Mouse (Mus musculus) hindbrain, embryonic 16.5 days (tissue): ENCODE data around the gene Pxdn. TPM values are rescaled to one million over a fixed set of nuclear protein-coding genes. Genes with fewer than 3 reads are reported as not detected.

Experiments used
- ATAC-seq: fragments of 200-750 bp; cut with Nextera tagmentation; 2 replicates; pipeline ENCODE4 v1.8.0; 2017; ENCODE audit warnings: moderate TSS enrichment, moderate library complexity
- H3K27ac ChIP-seq: fragments of 300-500 bp; sonication (generic); 2 replicates; pipeline ENCODE4 v1.5.1; 2014; ENCODE audit warnings: low read depth, mild to moderate bottlenecking, control low read depth, low read length, moderate library complexity
- H3K27me3 ChIP-seq: fragments of 300-500 bp; sonication (generic); replicated peaks from 2 replicates; pipeline ENCODE4 v1.6.1; 2014; ENCODE audit warnings: low read length; ENCODE audit not compliant: control insufficient read depth, insufficient read depth
- H3K36me3 ChIP-seq: fragments of 300-500 bp; sonication (generic); 2 replicates; pipeline ENCODE4 v1.6.1; 2014; ENCODE audit warnings: mild to moderate bottlenecking, low read length, moderate library complexity, mixed read lengths; ENCODE audit not compliant: control insufficient read depth, insufficient read depth
- H3K4me1 ChIP-seq: fragments of 300-500 bp; sonication (generic); 2 replicates; pipeline ENCODE4 v1.6.1; 2014; ENCODE audit warnings: low read depth, low read length; ENCODE audit not compliant: control insufficient read depth, insufficient read depth
- H3K4me2 ChIP-seq: fragments of 300-500 bp; sonication (generic); 2 replicates; pipeline ENCODE4 v1.6.1; 2014; ENCODE audit warnings: mild to moderate bottlenecking, low read length, control low read depth, moderate library complexity
- H3K4me3 ChIP-seq: fragments of 300-500 bp; sonication (generic); 2 replicates; pipeline ENCODE4 v1.5.1; 2014; ENCODE audit warnings: mild to moderate bottlenecking, low read length, control low read depth, moderate library complexity
- H3K9ac ChIP-seq: fragments of 300-500 bp; sonication (generic); 2 replicates; pipeline ENCODE4 v1.6.1; 2014; ENCODE audit warnings: low read depth, mild to moderate bottlenecking, control low read depth, low read length, moderate library complexity
- H3K9me3 ChIP-seq: fragments of 300-500 bp; sonication (generic); 2 replicates; pipeline ENCODE4 v1.6.1; 2014; ENCODE audit warnings: mild to moderate bottlenecking, low read length, moderate library complexity; ENCODE audit not compliant: control insufficient read depth
- WGBS: fragments of 180-500 bp; shearing (Covaris S2); extraction: QIAGEN DNeasy Blood & Tissue Kit; methylation state at CpG from one replicate; pipeline ENCODE4 v1.1.7; 2014; 5-methylcytosine and 5-hydroxymethylcytosine counted together
- polyA plus RNA-seq: library from polyadenylated mRNA; unstranded; fragments of >200 nt; fragmentation: Nextera tagmentation; extraction: Ambion mirVana; gene quantifications from 2 replicates; pipeline ENCODE4 v1.2.1, GENCODE M21; 2015

The Pxdn gene
- polyA plus RNA-seq, 1 experiment from 2014 or later: 35.4 TPM

- 30% methylated on average over 4 of the region's 4 CpGs for WGBS
Observed at GRCm38 (mm10) chr12:30040150-30040549, 102.7 kb downstream of the Pxdn start.

GRCm38 (mm10) chr12:30048848-30049247 is 111.4 kb downstream of the Pxdn start:
- Histone ChIP-seq H3K27ac (no peak overlapping the region), H3K9ac (no peak overlapping the region), H3K27me3 (no peaks in the 10 kb centered on the region), H3K9me3 (no peaks in the 10 kb centered on the region), H3K36me3 (no peaks in the 10 kb centered on the region), H3K4me2 (no peak overlapping the region), H3K4me3 (no peak overlapping the region), H3K4me1 (no peaks in the 10 kb centered on the region; the same call in 1 of the 2 replicates)
- ATAC-seq: no peak
- WGBS: 83% methylated on average over 6 of the region's 6 CpGs

More at GRCm38 (mm10) chr12:30040150-30040549, 102.7 kb downstream of the Pxdn start:
- Histone ChIP-seq H3K4me1 (peaks cover 8% of the 10 kb centered on the region), H3K36me3 (no peaks in the 10 kb centered on the region), H3K4me3 (no peak overlapping the region), H3K4me2 (no peak overlapping the region), H3K9me3 (no peaks in the 10 kb centered on the region), H3K9ac (no peak overlapping the region), H3K27me3 (no peaks in the 10 kb centered on the region; the same call in 1 of the 2 replicates), H3K27ac (no peak overlapping the region)
- ATAC-seq: no peak

- 87% methylated on average over 9 of the region's 9 CpGs for WGBS
- Histone ChIP-seq H3K27ac (no peak overlapping the region), H3K4me3 (no peak overlapping the region), H3K9me3 (no peaks in the 10 kb centered on the region), H3K4me1 (no peaks in the 10 kb centered on the region; the same call in 1 of the 2 replicates), H3K36me3 (no peaks in the 10 kb centered on the region), H3K27me3 (no peaks in the 10 kb centered on the region), H3K4me2 (no peak overlapping the region), H3K9ac (no peak overlapping the region)
- ATAC-seq: peak; percentile 37; the same call in 1 of the 2 replicates
Observed at GRCm38 (mm10) chr12:30049818-30050217, 112.4 kb downstream of the Pxdn start.

- Histone ChIP-seq H3K4me1 (no peaks in the 10 kb centered on the region; the same call in 1 of the 2 replicates), H3K9ac (no peak overlapping the region), H3K4me2 (no peak overlapping the region), H3K36me3 (no peaks in the 10 kb centered on the region), H3K27me3 (no peaks in the 10 kb centered on the region), H3K4me3 (no peak overlapping the region), H3K9me3 (no peaks in the 10 kb centered on the region), H3K27ac (no peak overlapping the region)
- WGBS: 20% methylated on average over 4 of the region's 4 CpGs
- ATAC-seq: peak; percentile 72; the same call in 1 of the 2 replicates
Observed at GRCm38 (mm10) chr12:30050235-30050634, 112.8 kb downstream of the Pxdn start.

- H3K36me3 ChIP-seq: no peaks in the 10 kb centered on the region
- H3K27me3 ChIP-seq: no peaks in the 10 kb centered on the region
- no peak for ATAC-seq
- no peak overlapping the region for H3K4me3 ChIP-seq
- no peak overlapping the region for H3K9ac ChIP-seq
- no peak overlapping the region for H3K27ac ChIP-seq
- WGBS: 91% methylated on average over 11 of the region's 11 CpGs
- no peaks in the 10 kb centered on the region for H3K9me3 ChIP-seq
- no peak overlapping the region for H3K4me2 ChIP-seq
- no peaks in the 10 kb centered on the region for H3K4me1 ChIP-seq
Observed at GRCm38 (mm10) chr12:30054761-30055540, 117.5 kb downstream of the Pxdn start.

- no peak for ATAC-seq
- 74% methylated on average over 6 of the region's 6 CpGs for WGBS
- Histone ChIP-seq H3K27ac (no peak overlapping the region), H3K4me1 (no peaks in the 10 kb centered on the region), H3K4me2 (no peak overlapping the region), H3K9me3 (no peaks in the 10 kb centered on the region), H3K4me3 (no peak overlapping the region), H3K27me3 (no peaks in the 10 kb centered on the region), H3K9ac (no peak overlapping the region), H3K36me3 (no peaks in the 10 kb centered on the region)
Observed at GRCm38 (mm10) chr12:30058044-30058443, 120.6 kb downstream of the Pxdn start.

GRCm38 (mm10) chr12:30061503-30062117 is 124.2 kb downstream of the Pxdn start:
- no peaks in the 10 kb centered on the region for H3K36me3 ChIP-seq
- H3K4me3 ChIP-seq: no peak overlapping the region
- H3K9me3 ChIP-seq: no peaks in the 10 kb centered on the region
- H3K27ac ChIP-seq: no peak overlapping the region
- H3K4me2 ChIP-seq: no peak overlapping the region
- H3K9ac ChIP-seq: no peak overlapping the region
- H3K27me3 ChIP-seq: no peaks in the 10 kb centered on the region
- 12% methylated on average over 1 of the region's 1 CpGs for WGBS
- no peak for ATAC-seq
- H3K4me1 ChIP-seq: no peaks in the 10 kb centered on the region

GRCm38 (mm10) chr12:30062118-30062505 is 124.7 kb downstream of the Pxdn start:
- H3K9me3 ChIP-seq: no peaks in the 10 kb centered on the region
- H3K36me3 ChIP-seq: no peaks in the 10 kb centered on the region
- H3K27me3 ChIP-seq: no peaks in the 10 kb centered on the region
- WGBS: 40% methylated on average over 6 of the region's 6 CpGs
- H3K9ac ChIP-seq: no peak overlapping the region
- no peak overlapping the region for H3K4me2 ChIP-seq
- H3K27ac ChIP-seq: no peak overlapping the region
- H3K4me3 ChIP-seq: no peak overlapping the region
- no peaks in the 10 kb centered on the region for H3K4me1 ChIP-seq
- no peak for ATAC-seq
